Mouse (Mus musculus) kidney, embryonic 15.5 days (tissue): ENCODE results near the gene Izumo2. TPM values are rescaled to one million over a fixed set of nuclear protein-coding genes. Genes with fewer than 3 reads are reported as not detected.
"Not testable (repeated sequence)": the region's sequence is repeated elsewhere in the genome, so short reads cannot be mapped to it uniquely, and the experiment has no call there.

Source experiments
- ATAC-seq: fragments of 200-750 bp; cut with Nextera tagmentation; replicated peaks from 2 replicates; pipeline ENCODE4 v1.8.0; 2017; ENCODE audit warnings: moderate TSS enrichment; ENCODE audit not compliant: low FRiP score
- H3K27ac ChIP-seq: fragments of 300-500 bp; sonication (generic); 2 replicates; pipeline ENCODE4 v1.5.1; 2015; ENCODE audit warnings: mild to moderate bottlenecking, inconsistent platforms
- H3K27me3 ChIP-seq: fragments of 300-500 bp; sonication (generic); 2 replicates; pipeline ENCODE4 v1.6.1; 2015; ENCODE audit warnings: inconsistent platforms
- H3K36me3 ChIP-seq: fragments of 300-500 bp; sonication (generic); 2 replicates; pipeline ENCODE4 v1.6.1; 2015; ENCODE audit warnings: inconsistent platforms
- H3K4me1 ChIP-seq: fragments of 300-500 bp; sonication (generic); 2 replicates; pipeline ENCODE4 v1.6.1; 2015; ENCODE audit warnings: inconsistent platforms
- H3K4me2 ChIP-seq: fragments of 300-500 bp; sonication (generic); 2 replicates; pipeline ENCODE4 v1.6.1; 2015; ENCODE audit warnings: moderate library complexity, mild to moderate bottlenecking, inconsistent platforms
- H3K4me3 ChIP-seq: fragments of 300-500 bp; sonication (generic); replicated peaks from 2 replicates; pipeline ENCODE4 v1.5.1; 2015; ENCODE audit warnings: mild to moderate bottlenecking, inconsistent platforms
- H3K9ac ChIP-seq: fragments of 300-500 bp; sonication (generic); 2 replicates; pipeline ENCODE4 v1.6.1; 2015; ENCODE audit warnings: mild to moderate bottlenecking, inconsistent platforms
- H3K9me3 ChIP-seq: fragments of 300-500 bp; sonication (generic); replicated peaks from 2 replicates; pipeline ENCODE4 v1.6.1; 2016; ENCODE audit warnings: inconsistent platforms
- WGBS: fragments of 180-500 bp; shearing (Covaris S2); methylation state at CpG from one replicate; pipeline ENCODE4 v1.1.7; 2015; ENCODE audit warnings: mixed read lengths; 5-methylcytosine and 5-hydroxymethylcytosine counted together
- polyA plus RNA-seq: library from polyadenylated mRNA; unstranded; fragments of >200 nt; fragmentation: Nextera tagmentation; extraction: Ambion mirVana; gene quantifications from 2 replicates; pipeline ENCODE4 v1.2.1, GENCODE M21; 2015

The Izumo2 gene
- polyA plus RNA-seq, 1 experiment from 2014 or later, result not detected

DNA sequence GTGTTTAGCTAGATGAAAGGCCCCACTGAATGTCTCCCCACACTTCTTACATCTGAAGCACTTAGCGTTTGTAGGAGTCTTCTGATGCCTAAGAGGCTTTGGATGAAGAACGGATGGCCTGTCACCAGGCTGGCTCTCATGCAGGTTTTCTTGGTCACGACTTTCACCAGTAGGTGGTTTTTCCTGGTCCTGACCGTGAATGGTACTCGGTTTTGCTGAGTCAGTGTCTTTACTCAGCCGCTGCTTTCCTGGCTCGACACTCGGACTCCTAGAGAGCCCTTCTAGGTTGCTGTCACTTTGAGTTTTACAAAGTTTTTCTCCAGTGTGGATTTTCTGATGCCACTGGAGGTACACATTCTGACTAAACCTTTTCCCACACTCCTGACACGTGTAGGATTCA is 25.2 kb downstream of the Izumo2 start:
- Histone ChIP-seq H3K4me3 (no peak overlapping the region), H3K9ac (no peak overlapping the region), H3K27ac (no peak overlapping the region), H3K36me3 (peaks cover 28% of the 10 kb centered on the region), H3K9me3 (no peaks in the 10 kb centered on the region), H3K4me2 (no peak overlapping the region), H3K27me3 (no peaks in the 10 kb centered on the region), H3K4me1 (no peaks in the 10 kb centered on the region)
- 87% methylated on average over 9 of the region's 9 CpGs for WGBS
- no peak for ATAC-seq

DNA sequence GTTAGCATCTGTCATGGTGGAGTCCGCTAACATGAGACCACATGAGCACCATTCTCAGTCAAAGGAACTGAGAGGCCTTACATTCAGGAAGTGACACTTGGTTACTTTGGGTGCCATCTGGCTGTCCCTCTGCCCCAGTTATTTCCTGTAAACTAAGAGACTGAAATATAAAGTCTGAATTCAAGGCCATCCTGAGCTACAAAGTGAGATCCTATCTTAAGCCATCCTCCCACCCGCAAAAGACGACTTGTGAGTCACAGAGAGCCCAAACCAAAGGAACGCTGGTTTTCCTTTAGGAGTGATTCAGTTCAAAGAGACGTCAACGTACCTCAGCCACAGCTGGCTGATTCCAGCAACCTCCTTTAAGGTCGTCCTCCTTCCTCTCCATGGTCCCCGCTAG is 32.8 kb downstream of the Izumo2 start:
- peaks cover 7% of the 10 kb centered on the region; the same call in 1 of the 2 replicates for H3K36me3 ChIP-seq
- no peaks in the 10 kb centered on the region for H3K9me3 ChIP-seq
- 79% methylated on average over 8 of the region's 8 CpGs for WGBS
- no peak for ATAC-seq
- peaks cover 7% of the 10 kb centered on the region; the same call in 1 of the 2 replicates for H3K4me1 ChIP-seq
- no peak overlapping the region for H3K9ac ChIP-seq
- H3K4me3 ChIP-seq, result no peak overlapping the region
- H3K27me3 ChIP-seq, result no peaks in the 10 kb centered on the region
- H3K27ac ChIP-seq, result no peak overlapping the region
- no peak overlapping the region for H3K4me2 ChIP-seq

DNA sequence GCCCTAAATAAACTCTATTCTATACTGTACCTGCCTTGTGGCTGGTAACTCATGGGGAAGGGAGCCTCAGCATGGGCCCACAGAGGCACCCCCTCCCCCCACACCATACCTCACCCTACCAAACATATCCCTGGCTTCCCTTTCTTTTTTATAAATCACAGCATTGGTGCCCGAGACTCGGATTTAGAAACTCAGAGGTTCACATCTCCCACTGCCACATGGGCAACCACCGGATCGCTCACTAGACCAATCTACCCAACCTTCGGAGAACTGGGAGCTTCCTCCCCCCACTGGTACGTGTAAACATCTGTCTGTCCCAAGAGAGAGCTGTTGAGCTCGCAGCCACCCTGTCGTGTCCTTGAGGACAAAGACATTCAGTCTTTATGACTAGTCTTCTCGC is 35.7 kb downstream of the Izumo2 start:
- ATAC-seq, result no peak
- H3K27ac ChIP-seq, result no peak overlapping the region
- H3K27me3 ChIP-seq, result no peaks in the 10 kb centered on the region
- H3K9me3 ChIP-seq, result no peaks in the 10 kb centered on the region
- WGBS, result 35% methylated on average over 9 of the region's 9 CpGs
- H3K4me1 ChIP-seq, result peaks cover 22% of the 10 kb centered on the region
- no peak overlapping the region for H3K9ac ChIP-seq
- peak overlapping the region; percentile 51; the same call in 1 of the 2 replicates for H3K4me3 ChIP-seq
- peak overlapping the region; percentile 86 for H3K4me2 ChIP-seq
- H3K36me3 ChIP-seq, result 0 out of 2 replicates have a peak, but pooled peaks cover 5% of the 10 kb centered on the region

DNA sequence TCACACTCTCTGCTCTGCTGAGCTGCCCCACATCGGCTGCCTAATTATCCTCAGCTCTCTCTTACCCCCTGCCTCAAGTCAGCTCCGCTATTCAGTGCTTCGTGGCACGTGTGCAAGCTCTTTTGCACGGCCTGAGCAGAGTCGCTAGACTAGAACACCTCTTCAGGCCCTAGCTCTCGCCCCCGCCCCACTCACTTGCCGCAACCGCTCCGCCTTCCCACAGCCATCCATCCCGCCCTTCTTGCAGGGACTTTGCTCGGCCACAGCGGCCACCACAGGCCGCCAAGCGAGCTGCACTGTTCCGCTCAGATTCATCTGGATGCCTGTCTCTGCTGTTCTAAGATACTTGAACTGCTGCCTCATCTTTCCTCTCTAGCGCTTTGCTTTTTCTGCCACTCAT is 36.5 kb downstream of the Izumo2 start:
- Histone ChIP-seq H3K9ac (peak overlapping the region; percentile 38), H3K27ac (0 out of 2 replicates have a peak overlapping the region, but pooled peaks have one; percentile 15), H3K4me1 (peaks cover 26% of the 10 kb centered on the region), H3K27me3 (no peaks in the 10 kb centered on the region), H3K4me2 (peak overlapping the region; percentile 86), H3K9me3 (no peaks in the 10 kb centered on the region), H3K4me3 (peak overlapping the region; percentile 51), H3K36me3 (0 out of 2 replicates have a peak, but pooled peaks cover 3% of the 10 kb centered on the region)
- peak; percentile 49 for ATAC-seq
- under 1% methylated on average over 18 of the region's 18 CpGs for WGBS

DNA sequence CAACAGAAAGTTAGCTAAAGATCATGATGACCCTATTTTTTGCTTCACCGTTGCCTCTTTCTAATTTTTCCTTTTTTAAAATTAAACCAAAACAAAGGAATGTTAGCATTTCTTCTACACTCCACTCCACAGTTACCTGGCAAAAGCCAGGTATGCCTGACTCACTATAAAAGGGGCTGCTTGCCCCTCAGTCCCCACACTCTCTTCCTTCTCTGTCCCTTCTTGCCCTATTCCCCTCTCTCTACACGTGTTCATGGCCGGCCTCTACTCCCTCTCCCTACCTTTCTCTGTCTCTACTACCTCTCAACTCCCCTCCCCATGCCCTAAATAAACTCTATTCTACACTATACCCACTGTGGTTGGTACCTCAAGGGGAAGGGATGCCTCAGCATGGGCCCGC is 38.6 kb downstream of the Izumo2 start:
- Histone ChIP-seq H3K36me3 (peaks cover 2% of the 10 kb centered on the region), H3K4me2 (peak overlapping the region; percentile 88), H3K4me1 (peaks cover 26% of the 10 kb centered on the region), H3K9ac (peak overlapping the region; percentile 37; the same call in 1 of the 2 replicates), H3K27me3 (no peaks in the 10 kb centered on the region), H3K27ac (no peak overlapping the region), H3K4me3 (peak overlapping the region; percentile 73), H3K9me3 (no peaks in the 10 kb centered on the region)
- WGBS, result 73% methylated on average over 4 of the region's 4 CpGs
- ATAC-seq, result no peak

DNA sequence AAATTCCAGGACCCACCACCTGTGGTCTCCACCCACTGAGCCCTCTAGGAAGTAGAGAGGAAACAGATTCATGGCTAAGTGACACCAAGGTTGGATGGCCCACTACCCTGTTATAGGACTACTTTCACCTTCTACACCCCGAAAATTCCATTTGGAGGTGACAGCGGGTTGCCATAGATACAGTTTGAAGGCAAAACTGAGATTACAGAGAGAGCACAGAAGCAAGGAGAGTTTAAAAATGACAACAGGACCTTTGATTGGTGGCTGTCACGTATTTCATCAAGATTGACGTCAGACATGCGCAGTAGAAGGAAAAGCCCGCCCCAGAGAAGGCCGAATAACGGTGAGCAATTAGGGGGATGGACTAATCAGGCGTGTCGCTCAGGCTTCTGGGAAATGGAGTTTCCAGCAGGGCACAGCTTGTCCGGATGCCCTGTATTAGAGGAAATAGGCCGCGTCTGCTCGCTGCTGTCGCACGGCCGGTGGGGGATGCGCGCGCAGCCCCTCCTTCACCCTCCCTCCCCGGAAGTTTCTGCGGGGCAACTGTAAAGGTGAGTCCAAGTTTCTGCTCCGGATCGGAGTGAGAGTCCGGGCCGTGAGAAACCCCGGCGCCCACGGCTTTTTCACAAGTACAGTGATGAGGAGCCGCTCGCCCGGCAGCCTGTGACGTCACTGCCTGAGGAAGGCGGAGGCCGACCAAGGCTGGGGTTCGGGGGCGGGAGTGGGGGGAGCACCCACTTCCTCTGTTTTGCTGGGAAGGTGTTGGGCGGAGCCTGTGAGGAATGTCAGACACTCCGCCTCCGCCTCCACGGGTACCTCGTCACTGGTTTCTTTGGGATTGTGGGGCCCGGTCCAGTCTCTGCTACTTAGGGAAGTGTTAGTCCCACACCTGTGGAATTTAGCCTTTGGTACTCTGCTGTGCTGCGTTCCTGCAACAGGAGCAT is 39.8 kb downstream of the Izumo2 start, which contains the start of gene Vrk3:
Vrk3 (plus strand) TSS at position 313 of the 944 bp plus-strand sequence.
- WGBS, result under 1% methylated on average over 44 of the region's 44 CpGs
- Histone ChIP-seq H3K9me3 (no peaks in the 10 kb centered on the region), H3K9ac (peak within 1 kb of the TSS; percentile 66), H3K36me3 (peaks cover 15% of the 10 kb centered on the region), H3K27ac (peak within 1 kb of the TSS; percentile 95), H3K4me2 (peak within 1 kb of the TSS; percentile 88), H3K4me3 (peak within 1 kb of the TSS; percentile 73), H3K27me3 (no peaks in the 10 kb centered on the region), H3K4me1 (peaks cover 26% of the 10 kb centered on the region)
- peak; percentile 98 for ATAC-seq

DNA sequence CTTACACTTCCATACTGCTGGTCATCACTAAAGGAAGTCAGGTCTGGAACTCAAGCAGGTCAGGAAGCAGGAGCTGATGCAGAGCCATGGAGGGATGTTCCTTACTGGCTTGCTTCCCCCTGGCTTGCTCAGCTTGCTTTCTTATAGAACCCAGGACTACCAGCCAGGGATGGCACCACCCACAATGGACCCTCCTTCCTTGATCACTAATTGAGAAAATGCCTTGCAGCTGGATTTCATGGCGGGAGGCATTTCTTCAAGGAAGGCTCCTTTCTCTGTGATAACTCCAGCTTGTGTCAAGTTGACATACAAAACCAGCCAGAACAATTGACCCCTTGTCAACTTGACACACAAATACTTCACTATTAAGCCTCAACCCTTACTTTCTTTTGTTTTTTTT is 42.4 kb downstream of the Izumo2 start, which contains the start of gene Zfp473:
Zfp473 (minus strand) TSS at position 101 of the 400 bp plus-strand sequence.
- H3K27me3 ChIP-seq, H3K9ac ChIP-seq, H3K4me2 ChIP-seq, H3K27ac ChIP-seq, H3K9me3 ChIP-seq, ATAC-seq, H3K4me3 ChIP-seq: not testable (repeated sequence)
- peaks cover 41% of the 10 kb centered on the region for H3K36me3 ChIP-seq
- WGBS, result 96% methylated on average over 1 of the region's 1 CpGs
- peaks cover 19% of the 10 kb centered on the region for H3K4me1 ChIP-seq

DNA sequence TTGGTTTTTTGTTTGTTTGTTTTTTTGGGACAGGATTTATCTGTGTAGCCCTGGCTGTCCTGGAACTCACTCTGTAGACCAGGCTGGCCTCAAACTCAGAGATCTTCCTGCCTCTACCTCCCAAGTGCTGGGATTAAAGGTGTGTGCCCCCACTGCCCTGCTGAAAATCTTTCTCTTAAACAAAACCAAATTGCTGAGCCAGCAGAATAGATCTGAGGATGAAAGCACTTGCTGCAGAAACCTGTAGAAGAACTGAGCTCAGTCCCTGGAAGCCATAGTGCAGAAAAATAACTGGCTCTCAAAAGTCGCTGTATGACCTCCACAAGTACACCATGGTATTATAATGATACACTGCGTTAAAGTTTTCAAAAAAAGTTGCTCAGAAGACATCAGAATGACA is 48.6 kb downstream of the Izumo2 start:
- Histone ChIP-seq H3K9me3 (no peaks in the 10 kb centered on the region), H3K4me2 (no peak overlapping the region), H3K27ac (no peak overlapping the region), H3K9ac (no peak overlapping the region), H3K4me1 (no peaks in the 10 kb centered on the region), H3K36me3 (peaks cover 98% of the 10 kb centered on the region), H3K27me3 (no peaks in the 10 kb centered on the region), H3K4me3 (no peak overlapping the region)
- 85% methylated on average over 2 of the region's 2 CpGs for WGBS
- no peak for ATAC-seq

DNA sequence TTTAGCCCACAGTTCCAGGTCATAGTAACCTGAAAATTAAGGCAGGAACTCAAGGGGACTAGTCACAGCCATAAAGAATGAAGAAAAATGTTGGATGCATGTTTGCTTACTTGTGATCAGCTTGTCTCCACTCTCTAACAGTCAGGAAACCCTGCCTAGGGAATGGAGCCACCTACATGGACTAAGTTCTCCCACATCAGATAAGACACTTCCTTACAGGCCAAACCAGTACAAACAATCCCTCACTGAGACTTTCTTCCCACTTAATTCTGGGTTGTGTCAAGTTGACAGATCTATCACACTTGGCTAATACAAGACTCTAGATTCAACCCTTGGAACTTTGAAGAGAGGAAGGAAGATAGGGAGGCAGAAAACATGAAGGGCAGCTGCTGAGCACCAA is 51.8 kb downstream of the Izumo2 start:
- Histone ChIP-seq H3K4me1 (no peaks in the 10 kb centered on the region), H3K4me2 (no peak overlapping the region), H3K4me3 (no peak overlapping the region), H3K27ac (no peak overlapping the region), H3K27me3 (no peaks in the 10 kb centered on the region), H3K36me3 (peaks cover 97% of the 10 kb centered on the region), H3K9ac (no peak overlapping the region), H3K9me3 (no peaks in the 10 kb centered on the region)
- ATAC-seq, result no peak

DNA sequence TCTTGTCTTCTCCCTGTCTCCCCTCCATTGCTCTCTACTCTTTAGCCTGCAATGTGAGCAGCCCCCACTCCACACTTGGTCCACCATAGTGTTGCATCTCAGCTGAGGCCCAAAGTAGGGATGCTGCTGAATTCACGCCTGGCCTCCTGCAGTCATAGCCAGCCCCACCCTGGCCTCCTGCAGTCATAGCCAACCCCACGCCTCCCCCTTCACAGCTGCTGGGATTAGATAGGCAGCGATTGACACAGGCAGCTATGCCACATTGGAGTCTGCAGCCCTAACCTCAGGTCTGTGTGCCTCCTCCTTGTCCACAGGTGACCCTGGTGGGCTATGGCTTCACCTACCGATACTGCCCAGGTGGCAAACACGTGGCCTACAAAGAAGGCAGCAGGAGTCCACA is 59.6 kb downstream of the Izumo2 start:
- Histone ChIP-seq H3K36me3 (peaks cover 98% of the 10 kb centered on the region), H3K9ac (no peak overlapping the region), H3K27ac (no peak overlapping the region), H3K4me2 (no peak overlapping the region), H3K4me1 (no peaks in the 10 kb centered on the region), H3K27me3 (no peaks in the 10 kb centered on the region), H3K4me3 (no peak overlapping the region), H3K9me3 (no peaks in the 10 kb centered on the region)
- WGBS, result 87% methylated on average over 5 of the region's 5 CpGs
- ATAC-seq, result no peak
